Mouse (Mus musculus) mesoderm, embryonic 11.5 days (tissue): ENCODE measurements around the gene Lhx4.
A peak's percentile ranks its signal among the peaks of the same experiment; 100 is the strongest.

ENCODE experiments used
- DNase-seq: peaks from one replicate; pipeline ENCODE4 v3.0.0-alpha.2; 2012; ENCODE audit warnings: low read depth, low spot score

Gene Lhx4

GRCm38 (mm10) chr1:155703191-155703680, 48.2 kb downstream of the Lhx4 start:
- DNase-seq: no peak

GRCm38 (mm10) chr1:155700886-155701285, 50.6 kb downstream of the Lhx4 start:
- DNase-seq: no peak

- no peak for DNase-seq
Observed at GRCm38 (mm10) chr1:155698373-155699159, 52.9 kb downstream of the Lhx4 start.

- DNase-seq: peak; percentile 38
Observed at GRCm38 (mm10) chr1:155693443-155693842, 58.0 kb downstream of the Lhx4 start.

GRCm38 (mm10) chr1:155693026-155693425, 58.5 kb downstream of the Lhx4 start:
- no peak for DNase-seq

GRCm38 (mm10) chr1:155692230-155692629, 59.3 kb downstream of the Lhx4 start:
- no peak for DNase-seq

GRCm38 (mm10) chr1:155689558-155689957, 61.9 kb downstream of the Lhx4 start:
- no peak for DNase-seq

GRCm38 (mm10) chr1:155689141-155689540, 62.3 kb downstream of the Lhx4 start:
- DNase-seq: no peak

- DNase-seq: no peak
Observed at GRCm38 (mm10) chr1:155686816-155687215, 64.7 kb downstream of the Lhx4 start.

- DNase-seq: peak; percentile 65
Observed at GRCm38 (mm10) chr1:155681116-155681799, 70.2 kb downstream of the Lhx4 start.

GRCm38 (mm10) chr1:155675570-155675969, 75.9 kb downstream of the Lhx4 start:
- no peak for DNase-seq

- no peak for DNase-seq
Observed at GRCm38 (mm10) chr1:155663994-155664393, 87.5 kb downstream of the Lhx4 start.

GRCm38 (mm10) chr1:155656321-155656720, 95.2 kb downstream of the Lhx4 start:
- DNase-seq: no peak

GRCm38 (mm10) chr1:155654961-155655360, 96.5 kb downstream of the Lhx4 start:
- DNase-seq: no peak

GRCm38 (mm10) chr1:155650121-155650846, 101.2 kb downstream of the Lhx4 start:
- DNase-seq: no peak
